Mouse (Mus musculus): ENCODE results near the gene Rbm20. TPM values are rescaled to one million over a fixed set of nuclear protein-coding genes. Genes with fewer than 3 reads are reported as not detected.

Gene Rbm20
- total and polyA plus RNA-seq, 3 experiments = 0.05 to 0.56 (median 0.08) TPM

- dilution Hi-C loops (cut with MboI; ENCODE audit: extremely low pct_ligation_motif_present, extremely low pct_unique_long_range_greater_than_20kb, low sequenced_read_pairs) = no loop called here
- no peak for TF ChIP-seq IRF4 (IDR thresholded peaks at IDR 0.05; ENCODE audit: low read depth, low read length)
- no peak for TF ChIP-seq MAFK (IDR thresholded peaks at IDR 0.05; ENCODE audit: insufficient replicate concordance, low read length)
- TF ChIP-seq MAZ (IDR thresholded peaks at IDR 0.05; ENCODE audit: low read depth, low read length) = no peak
- TF ChIP-seq TBP (conservative IDR thresholded peaks at IDR 0.05; ENCODE audit: low read depth, low read length) = no peak
- no peak for TF ChIP-seq MYC (IDR thresholded peaks at IDR 0.05; ENCODE audit: low read depth, low read length)
- no peak for TF ChIP-seq POLR2AphosphoS2 (IDR thresholded peaks at IDR 0.05; ENCODE audit: low read depth, low read length)
- no peak for TF ChIP-seq BHLHE40 (IDR thresholded peaks at IDR 0.05; ENCODE audit: low read depth, low read length)
- TF ChIP-seq MEF2A (IDR thresholded peaks at IDR 0.05; ENCODE audit: borderline replicate concordance, low read depth, low read length) = no peak
- no peak for TF ChIP-seq ZNF384 (IDR thresholded peaks at IDR 0.05; ENCODE audit: low read depth, low read length)
- no peak for TF ChIP-seq KAT2A (IDR thresholded peaks at IDR 0.05; ENCODE audit: insufficient replicate concordance, low read length)
- no peak for TF ChIP-seq JUND (conservative IDR thresholded peaks at IDR 0.05; ENCODE audit: low read depth, low read length)
- no peak for TF ChIP-seq USF1 (IDR thresholded peaks at IDR 0.05; ENCODE audit: low read depth, low read length)
- no peak for TF ChIP-seq USF2 (conservative IDR thresholded peaks at IDR 0.05; ENCODE audit: low read depth, low read length)
- TF ChIP-seq UBTF (IDR thresholded peaks at IDR 0.05; ENCODE audit: low read depth, low read length) = no peak
- TF ChIP-seq JUN (IDR thresholded peaks at IDR 0.05; ENCODE audit: insufficient read depth, low read depth, low read length) = no peak
- TF ChIP-seq CHD2 (IDR thresholded peaks at IDR 0.05; ENCODE audit: low read length) = no peak
Measured at GRCm38 (mm10) chr19:53861346-53861745, 184.2 kb downstream of the Rbm20 start.

GRCm38 (mm10) chr19:53862573-53863246, 185.6 kb downstream of the Rbm20 start:
- H3K36me3 ChIP-seq (replicated peaks in 1 of 2; ENCODE audit: control insufficient read depth in 1 of 2, insufficient read depth in 1 of 2, low read length in 1 of 2) = peaks cover 4 to 18% of the 10 kb centered on the region in 2 experiments
- H3K9me3 ChIP-seq (replicated peaks; ENCODE audit: low read length) = no peaks in the 10 kb centered on the region
- H3K27me3 ChIP-seq (replicated peaks) = no peaks in the 10 kb centered on the region
- TF ChIP-seq CTCF (conservative IDR thresholded peaks at IDR 0.05 in 1 of 2, IDR thresholded peaks at IDR 0.05 in 1 of 2; ENCODE audit: low read depth in 2 of 2, low read length in 2 of 2) (0 out of 4 replicates have a peak, but pooled peaks of 1 of the 2 experiments have one; percentile 0), E2F4 (IDR thresholded peaks at IDR 0.05; ENCODE audit: insufficient replicate concordance, low read depth, low read length) (no peak)
- peaks cover 18 to 21% of the 10 kb centered on the region in 2 experiments for H3K4me1 ChIP-seq (ENCODE audit: control insufficient read depth in 1 of 2, insufficient read depth in 2 of 2)
- no peak overlapping the region for H3K4me3 ChIP-seq (replicated peaks in 1 of 3; ENCODE audit: low read depth in 2 of 3, low read length in 2 of 3, poor library complexity in 1 of 3)
- in situ Hi-C loops (cut with MboI; ENCODE audit: low pct_ligation_motif_present, low pct_unique_long_range_greater_than_20kb, low sequenced_read_pairs) = no loop called here
- H3K27ac ChIP-seq (ENCODE audit: insufficient read depth, low read depth) = no peak overlapping the region
- no peak for DNase-seq (ENCODE audit: extremely low read depth)
- H3K79me2 ChIP-seq (replicated peaks; ENCODE audit: control insufficient read depth, extremely low read depth, insufficient read depth, poor library complexity, severe bottlenecking) = no peaks in the 10 kb centered on the region
- no peak overlapping the region for H3K4me2 ChIP-seq (ENCODE audit: insufficient read depth, low read depth, poor library complexity, severe bottlenecking)
- H3K9ac ChIP-seq (ENCODE audit: insufficient read depth, low read depth) = no peak overlapping the region
- dilution Hi-C loops (cut with MboI; ENCODE audit: extremely low pct_ligation_motif_present, extremely low pct_unique_long_range_greater_than_20kb, low sequenced_read_pairs) = no loop called here

More at GRCm38 (mm10) chr19:53861346-53861745, 184.2 kb downstream of the Rbm20 start:
- no peak overlapping the region for H3K9ac ChIP-seq (ENCODE audit: insufficient read depth, low read depth)
- H3K27ac ChIP-seq (ENCODE audit: insufficient read depth, low read depth) = no peak overlapping the region
- H3K4me1 ChIP-seq (ENCODE audit: control insufficient read depth in 1 of 2, insufficient read depth in 2 of 2) = peaks cover 13 to 18% of the 10 kb centered on the region in 2 experiments; a peak in 3 of 4 replicates
- no peaks in the 10 kb centered on the region for H3K27me3 ChIP-seq (replicated peaks)
- H3K9me3 ChIP-seq (replicated peaks; ENCODE audit: low read length) = no peaks in the 10 kb centered on the region
- in situ Hi-C loops (cut with MboI; ENCODE audit: low pct_ligation_motif_present, low pct_unique_long_range_greater_than_20kb, low sequenced_read_pairs) = no loop called here
- peaks cover 0 to 11% of the 10 kb centered on the region in 2 experiments for H3K36me3 ChIP-seq (replicated peaks in 1 of 2; ENCODE audit: control insufficient read depth in 1 of 2, insufficient read depth in 1 of 2, low read length in 1 of 2)
- no peak for DNase-seq (ENCODE audit: extremely low read depth)
- H3K79me2 ChIP-seq (replicated peaks; ENCODE audit: control insufficient read depth, extremely low read depth, insufficient read depth, poor library complexity, severe bottlenecking) = no peaks in the 10 kb centered on the region
- no peak overlapping the region for H3K4me3 ChIP-seq (replicated peaks in 1 of 3; ENCODE audit: low read depth in 2 of 3, low read length in 2 of 3, poor library complexity in 1 of 3)
- no peak overlapping the region for H3K4me2 ChIP-seq (ENCODE audit: insufficient read depth, low read depth, poor library complexity, severe bottlenecking)

Measured in CH12.LX (cell line).